Mouse (Mus musculus) kidney, embryonic 14.5 days (tissue): Measurements from ENCODE around the gene Matn4. TPM values are rescaled to one million over a fixed set of nuclear protein-coding genes. Genes with fewer than 3 reads are reported as not detected.

ENCODE experiments used
- ATAC-seq: fragments of 200-750 bp; cut with Nextera tagmentation; 2 replicates; pipeline ENCODE4 v1.8.0; 2017; ENCODE audit warnings: moderate number of reproducible peaks, mild to moderate bottlenecking, moderate TSS enrichment, moderate library complexity; ENCODE audit not compliant: low FRiP score, low TSS enrichment
- H3K27ac ChIP-seq: fragments of 300-500 bp; sonication (generic); 2 replicates; pipeline ENCODE4 v1.5.1; 2014; ENCODE audit warnings: low read depth, mild to moderate bottlenecking, low read length, moderate library complexity, mixed read lengths
- H3K27me3 ChIP-seq: fragments of 300-500 bp; sonication (generic); 2 replicates; pipeline ENCODE4 v1.6.1; 2014; ENCODE audit warnings: mild to moderate bottlenecking, low read length; ENCODE audit not compliant: control insufficient read depth, insufficient read depth
- H3K36me3 ChIP-seq: fragments of 300-500 bp; sonication (generic); 2 replicates; pipeline ENCODE4 v1.6.1; 2014; ENCODE audit warnings: low read length, mixed read lengths; ENCODE audit not compliant: control insufficient read depth, insufficient read depth
- H3K4me1 ChIP-seq: fragments of 300-500 bp; sonication (generic); 2 replicates; pipeline ENCODE4 v1.6.1; 2014; ENCODE audit warnings: low read length, mixed read lengths; ENCODE audit not compliant: control insufficient read depth, insufficient read depth
- H3K4me2 ChIP-seq: fragments of 300-500 bp; sonication (generic); replicated peaks from 2 replicates; pipeline ENCODE4 v1.6.1; 2014; ENCODE audit warnings: low read depth, mild to moderate bottlenecking, low read length
- H3K4me3 ChIP-seq: fragments of 300-500 bp; sonication (generic); 2 replicates; pipeline ENCODE4 v1.5.1; 2014; ENCODE audit warnings: mild to moderate bottlenecking, low read length
- H3K9ac ChIP-seq: fragments of 300-500 bp; sonication (generic); 2 replicates; pipeline ENCODE4 v1.6.1; 2014; ENCODE audit warnings: low read depth, mild to moderate bottlenecking, low read length, moderate library complexity
- H3K9me3 ChIP-seq: fragments of 300-500 bp; sonication (generic); 2 replicates; pipeline ENCODE4 v1.6.1; 2016; ENCODE audit warnings: low read length; ENCODE audit not compliant: control insufficient read depth
- WGBS: fragments of 180-500 bp; shearing (Covaris S2); extraction: QIAGEN DNeasy Blood & Tissue Kit; methylation state at CpG from one replicate; pipeline ENCODE4 v1.1.7; 2014; 5-methylcytosine and 5-hydroxymethylcytosine counted together
- polyA plus RNA-seq: library from polyadenylated mRNA; unstranded; fragments of >200 nt; fragmentation: Nextera tagmentation; extraction: Ambion mirVana; gene quantifications from 2 replicates; pipeline ENCODE4 v1.2.1, GENCODE M21; 2014

The Matn4 gene
- polyA plus RNA-seq, 1 experiment from 2014 or later, result 0.12 TPM

GRCm38 (mm10) chr2:164439001-164439421 lies 34.1 kb upstream of the Matn4 start:
- no peak for ATAC-seq
- 68% methylated on average over 3 of the region's 3 CpGs for WGBS
- Histone ChIP-seq H3K27me3 (no peaks in the 10 kb centered on the region), H3K9ac (no peak overlapping the region), H3K4me1 (peaks cover 59% of the 10 kb centered on the region), H3K4me2 (peak overlapping the region; percentile 29; the same call in 1 of the 2 replicates), H3K9me3 (no peaks in the 10 kb centered on the region), H3K4me3 (no peak overlapping the region), H3K36me3 (no peaks in the 10 kb centered on the region), H3K27ac (peak overlapping the region; percentile 53; the same call in 1 of the 2 replicates)

GRCm38 (mm10) chr2:164438257-164438656 lies 33.3 kb upstream of the Matn4 start:
- H3K27ac ChIP-seq, result peak overlapping the region; percentile 53
- no peaks in the 10 kb centered on the region for H3K9me3 ChIP-seq
- peak overlapping the region; percentile 29 for H3K4me2 ChIP-seq
- no peak overlapping the region for H3K9ac ChIP-seq
- H3K4me1 ChIP-seq, result peaks cover 66% of the 10 kb centered on the region
- no peaks in the 10 kb centered on the region for H3K36me3 ChIP-seq
- H3K4me3 ChIP-seq, result no peak overlapping the region
- ATAC-seq, result no peak
- H3K27me3 ChIP-seq, result no peaks in the 10 kb centered on the region
- 25% methylated on average over 8 of the region's 8 CpGs for WGBS

GRCm38 (mm10) chr2:164437710-164438109 lies 32.8 kb upstream of the Matn4 start:
- Histone ChIP-seq H3K36me3 (no peaks in the 10 kb centered on the region), H3K4me1 (peaks cover 72% of the 10 kb centered on the region), H3K4me2 (peak overlapping the region; percentile 22), H3K27me3 (no peaks in the 10 kb centered on the region), H3K9me3 (no peaks in the 10 kb centered on the region), H3K4me3 (no peak overlapping the region), H3K9ac (no peak overlapping the region), H3K27ac (peak overlapping the region; percentile 79; the same call in 1 of the 2 replicates)
- 11% methylated on average over 6 of the region's 6 CpGs for WGBS
- no peak for ATAC-seq

DNA sequence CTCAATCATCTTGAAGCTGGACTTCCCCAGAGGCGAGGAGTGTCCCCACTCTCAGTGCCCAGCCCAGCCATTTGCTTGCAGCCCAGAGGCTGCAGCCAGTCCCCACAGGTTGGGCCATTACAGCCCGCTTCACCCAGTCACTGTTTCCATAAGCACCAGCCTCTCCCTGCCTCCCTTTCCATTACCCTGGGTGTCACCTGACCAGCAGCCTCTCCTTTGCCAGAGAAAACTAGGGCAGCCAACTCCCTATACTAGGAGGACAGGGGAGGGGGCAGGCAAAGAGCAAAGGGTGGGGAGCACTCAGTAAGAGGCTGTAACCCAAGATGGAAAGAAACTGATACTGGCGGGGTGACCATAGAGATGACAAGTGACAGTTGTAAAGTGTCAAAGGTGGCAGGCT lies 32.0 kb upstream of the Matn4 start:
- Histone ChIP-seq H3K9me3 (no peaks in the 10 kb centered on the region), H3K4me3 (no peak overlapping the region), H3K4me2 (peak overlapping the region; percentile 18; the same call in 1 of the 2 replicates), H3K27ac (peak overlapping the region; percentile 87), H3K9ac (no peak overlapping the region), H3K27me3 (no peaks in the 10 kb centered on the region), H3K36me3 (no peaks in the 10 kb centered on the region), H3K4me1 (peaks cover 79% of the 10 kb centered on the region)
- 18% methylated on average over 3 of the region's 3 CpGs for WGBS
- ATAC-seq, result peak; percentile 63

- Histone ChIP-seq H3K36me3 (no peaks in the 10 kb centered on the region), H3K27me3 (no peaks in the 10 kb centered on the region), H3K4me2 (peak overlapping the region; percentile 18), H3K27ac (peak overlapping the region; percentile 87), H3K9me3 (no peaks in the 10 kb centered on the region), H3K4me3 (no peak overlapping the region), H3K4me1 (peaks cover 82% of the 10 kb centered on the region), H3K9ac (peak overlapping the region; percentile 28; the same call in 1 of the 2 replicates)
- 9% methylated on average over 8 of the region's 8 CpGs for WGBS
- ATAC-seq, result peak; percentile 32; the same call in 1 of the 2 replicates
Observed at GRCm38 (mm10) chr2:164436215-164436913, 31.4 kb upstream of the Matn4 start.

- Histone ChIP-seq H3K4me1 (peaks cover 86% of the 10 kb centered on the region), H3K9me3 (no peaks in the 10 kb centered on the region), H3K27ac (peak overlapping the region; percentile 20; the same call in 1 of the 2 replicates), H3K9ac (peak overlapping the region; percentile 8; the same call in 1 of the 2 replicates), H3K36me3 (no peaks in the 10 kb centered on the region), H3K4me3 (no peak overlapping the region), H3K27me3 (no peaks in the 10 kb centered on the region), H3K4me2 (no peak overlapping the region)
- no peak for ATAC-seq
- 18% methylated on average over 5 of the region's 5 CpGs for WGBS
Observed at GRCm38 (mm10) chr2:164435216-164436090, 30.5 kb upstream of the Matn4 start.

DNA sequence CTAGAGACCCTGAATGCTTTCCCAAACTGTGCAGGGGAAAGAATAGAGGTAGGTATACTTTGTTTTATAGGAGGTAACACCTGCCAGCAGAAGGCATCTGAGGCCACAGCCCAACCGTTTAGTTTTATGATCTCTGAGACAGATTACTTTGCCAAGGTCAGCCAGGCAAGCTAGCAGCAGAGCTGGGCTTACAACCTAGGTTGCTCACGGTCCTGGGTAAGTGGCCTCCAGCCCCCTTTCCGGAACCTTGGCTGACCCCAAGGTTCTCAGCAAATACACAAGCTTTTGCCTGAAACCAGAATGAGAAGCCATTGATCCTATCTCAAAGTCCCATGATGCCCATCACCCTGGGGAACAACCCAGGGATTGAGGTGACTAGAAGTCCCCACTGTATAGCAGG lies 29.7 kb upstream of the Matn4 start:
- no peak overlapping the region for H3K27ac ChIP-seq

GRCm38 (mm10) chr2:164433278-164433895 lies 28.4 kb upstream of the Matn4 start:
- Histone ChIP-seq H3K9ac (no peak overlapping the region), H3K9me3 (no peaks in the 10 kb centered on the region), H3K27me3 (no peaks in the 10 kb centered on the region), H3K4me2 (peak overlapping the region; percentile 25; the same call in 1 of the 2 replicates), H3K36me3 (peaks cover 10% of the 10 kb centered on the region; the same call in 1 of the 2 replicates), H3K4me1 (peaks cover 77% of the 10 kb centered on the region), H3K4me3 (no peak overlapping the region), H3K27ac (peak overlapping the region; percentile 80)
- ATAC-seq, result 0 out of 2 replicates have a peak, but pooled peaks have one; percentile 6
- 66% methylated on average over 9 of the region's 9 CpGs for WGBS

More for the DNA sequence above, 29.7 kb upstream of the Matn4 start:
- Histone ChIP-seq H3K4me3 (no peak overlapping the region), H3K9me3 (no peaks in the 10 kb centered on the region), H3K4me1 (peaks cover 87% of the 10 kb centered on the region), H3K36me3 (no peaks in the 10 kb centered on the region), H3K9ac (no peak overlapping the region), H3K4me2 (no peak overlapping the region), H3K27me3 (no peaks in the 10 kb centered on the region)
- WGBS, result 15% methylated on average over 3 of the region's 3 CpGs
- ATAC-seq, result no peak
